Mouse (Mus musculus) T-cell, adult 66 days (primary cell): ENCODE results near the gene Timm17a. TPM values are rescaled to one million over a fixed set of nuclear protein-coding genes. Genes with fewer than 3 reads are reported as not detected.

Experiments used
- total RNA-seq, 2 experiments: library from RNA; stranded (reverse); gene quantifications; 3 replicates in 1 of 2; 4 replicates in 1 of 2; pipeline ENCODE4 v1.2.4; 2023

Gene Timm17a
- 10 to 100 TPM; 70.7 to 74.7 TPM for total RNA-seq

GRCm38 (mm10) chr1:135313284-135314031, at the start of gene Timm17a:
Gene Timm17a, minus strand, starts transcription at chr1:135313778.

DNA sequence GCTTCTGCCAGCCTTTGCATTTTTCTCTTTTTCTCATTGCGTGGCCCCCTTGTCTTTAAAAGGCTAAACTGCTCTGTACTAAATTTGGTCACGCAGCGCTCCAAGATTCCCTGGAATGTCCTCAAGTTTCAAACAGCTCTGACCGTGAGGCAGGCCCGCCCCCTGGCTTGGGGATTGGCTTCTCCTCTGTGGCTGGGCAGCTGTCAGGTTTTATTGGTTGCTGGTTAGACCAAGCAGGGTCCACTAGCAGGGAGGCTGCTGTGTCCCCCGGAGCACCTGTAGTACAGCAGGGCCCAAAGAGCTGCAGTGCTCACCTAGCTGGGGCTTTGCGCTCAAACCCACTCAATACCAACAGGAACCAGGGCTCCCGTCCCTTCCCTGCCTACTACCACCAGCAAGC, 11.0 kb upstream of the Timm17a start, which contains the start of gene Lmod1:
Gene Lmod1 (plus strand): TSS at position 237 of the 400 bp plus-strand sequence.

DNA sequence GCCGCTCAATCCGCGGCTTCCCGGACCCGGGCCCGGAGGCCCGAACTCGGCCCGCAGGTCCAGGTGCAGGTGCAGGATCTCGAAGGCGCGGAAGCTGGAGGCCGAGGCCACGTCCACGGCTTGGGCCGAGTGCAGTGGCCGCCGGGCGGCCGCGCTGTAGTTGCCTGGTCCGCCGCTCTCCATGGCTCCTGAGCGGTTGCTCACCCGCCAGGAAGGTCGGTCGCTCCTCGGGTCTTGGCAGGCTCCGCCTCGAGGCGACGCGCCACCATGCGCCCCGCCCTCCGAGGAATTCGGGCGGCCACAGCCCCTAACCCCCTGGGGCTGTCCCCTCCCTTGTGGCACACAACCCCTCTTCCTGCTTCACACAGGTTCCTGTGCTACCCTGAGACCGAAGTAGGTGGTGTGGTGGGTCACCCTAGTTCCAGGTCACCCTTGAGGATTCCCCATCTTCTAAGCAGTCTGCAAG, 29.7 kb downstream of the Timm17a start, which contains the start of gene Rnpep:
Gene Rnpep (minus strand): TSS at position 259 of the 466 bp plus-strand sequence.

DNA sequence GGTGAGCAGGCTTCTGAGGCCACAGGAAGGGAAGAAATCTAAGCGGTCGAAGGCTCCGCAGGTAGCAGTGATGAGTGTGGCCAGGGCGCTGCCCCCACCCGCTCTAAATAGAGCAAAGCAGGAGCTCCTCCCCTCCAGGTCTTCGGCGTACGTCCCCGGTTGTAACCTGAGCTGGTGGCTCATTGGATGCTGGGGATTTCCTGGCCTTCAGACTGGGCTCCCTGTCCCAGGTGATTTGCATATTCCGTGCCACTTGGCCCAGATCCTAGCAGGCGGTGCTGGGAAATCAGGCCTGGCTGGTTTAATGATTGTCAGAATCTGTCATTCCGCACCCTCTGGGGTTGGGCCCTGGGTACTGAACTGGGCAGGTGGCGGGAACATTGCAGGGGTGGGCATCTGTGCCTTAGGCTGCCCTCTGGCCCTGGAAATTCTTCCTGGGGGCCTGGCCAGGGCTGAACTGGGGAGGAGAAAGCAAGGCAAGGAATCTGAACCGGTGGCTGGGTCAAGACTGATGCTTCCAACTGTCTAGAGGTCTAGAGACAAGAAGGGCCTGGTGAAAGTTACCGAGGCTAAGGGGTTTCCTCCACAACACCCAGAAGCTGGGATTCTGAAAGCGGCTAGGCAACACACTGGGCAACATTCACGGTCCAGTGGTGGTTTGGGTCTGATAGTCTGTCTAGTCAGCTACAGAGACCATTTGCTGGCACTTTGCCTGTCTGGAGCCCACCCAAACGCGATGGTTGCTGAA, 55.0 kb downstream of the Timm17a start, which contains the start of gene Elf3:
Gene Elf3 (minus strand): TSS at position 189 of the 748 bp plus-strand sequence.

Other genes starting within 250 kb of the Timm17a start
- not detected for gene Lgr6, start 208.5 kb downstream of the Timm17a start, total RNA-seq
- gene Ptpn7, start 181.1 kb downstream of the Timm17a start, total RNA-seq = 10 to 100 TPM; 80.2 to 85.6 TPM
- 10 to 100 TPM; 53.7 to 58.0 TPM for gene Arl8a, start 167.0 kb downstream of the Timm17a start, total RNA-seq
- gene Gpr37l1, start 146.1 kb downstream of the Timm17a start, total RNA-seq = not detected
- gene Elf3, start 55.2 kb downstream of the Timm17a start, total RNA-seq = not detected
- 10 to 100 TPM; 34.2 to 34.6 TPM for gene Rnpep, start 29.7 kb downstream of the Timm17a start, total RNA-seq
- gene Lmod1, start 11.0 kb upstream of the Timm17a start, total RNA-seq = not detected
- gene Shisa4, start 61.5 kb upstream of the Timm17a start, total RNA-seq = 1 to 10 TPM; 3.1 to 5.6 TPM
- gene Ipo9, start 116.7 kb upstream of the Timm17a start, total RNA-seq = 100 to 1,000 TPM in 1 of 2 experiments, 10 to 100 TPM in 1; 93.7 to 102 TPM